Comparison of ENCODE assay signal across 11 mouse cellular contexts in genomic region chr1:74058771-74059170, GRCm38 (mm10).
"Had no signal": no experiment of that assay in that cellular context is flagged by ENCODE, and none has a peak within 500 bp of the region (broad histone marks: within the 10 kb centered on the region; RNA-seq: fewer than 3 reads in every experiment).

No protein-coding gene starts in this region.

- ATAC-seq: midbrain, embryonic 16.5 days had no signal

- H3K9me3 ChIP-seq: limb, embryonic 13.5 days; midbrain, embryonic 12.5 days had no signal

- H3K4me2 ChIP-seq: limb, embryonic 13.5 days; midbrain, embryonic 12.5 days had no signal

- H3K36me3 ChIP-seq: midbrain, embryonic 12.5 days had no signal

- DNase-seq: layer of hippocampus, adult 9-11 months; layer of hippocampus, postnatal 36 days; left cerebral cortex, postnatal 4 days; lung, adult 18-20 months; right cerebral cortex, adult 18-20 months; right cerebral cortex, postnatal 25 days; thymus, adult 18-20 months; thymus, postnatal 14 days had no signal

- H3K4me3 ChIP-seq: limb, embryonic 13.5 days; midbrain, embryonic 12.5 days had no signal

- H3K27me3 ChIP-seq: limb, embryonic 13.5 days; midbrain, embryonic 12.5 days had no signal

- H3K4me1 ChIP-seq: midbrain, embryonic 12.5 days had no signal

- H3K9ac ChIP-seq: limb, embryonic 13.5 days; midbrain, embryonic 12.5 days had no signal

- H3K27ac ChIP-seq: limb, embryonic 13.5 days; midbrain, embryonic 12.5 days had no signal
